Mouse (Mus musculus): ENCODE data around the gene Hmgcs2. TPM values are rescaled to one million over a fixed set of nuclear protein-coding genes. Genes with fewer than 3 reads are reported as not detected.
A peak's percentile ranks its signal among the peaks of the same experiment; 100 is the strongest.

Hmgcs2 gene
- polyA plus RNA-seq (2015; fragmentation: Nextera tagmentation; extraction: Ambion mirVana) = 24.8 and 29.7 TPM in 2 replicates

- peak; percentile 50 for ATAC-seq
- 63% methylated on average over 14 of the region's 14 CpGs for WGBS
- no peaks in the 10 kb centered on the region for H3K36me3 ChIP-seq (ENCODE audit: control insufficient read depth, insufficient read depth, low read length)
- H3K4me3 ChIP-seq (ENCODE audit: low read length) = peak within 1 kb of the TSS; percentile 13
- peak within 1 kb of the TSS; percentile 3 for H3K4me2 ChIP-seq (ENCODE audit: low read length)
- H3K4me1 ChIP-seq (ENCODE audit: control insufficient read depth, insufficient read depth, low read depth, low read length) = peaks cover 2% of the 10 kb centered on the region; the same call in 1 of the 2 replicates
- no peaks in the 10 kb centered on the region for H3K9me3 ChIP-seq (ENCODE audit: control insufficient read depth, low read length)
- H3K9ac ChIP-seq (ENCODE audit: low read depth, low read length) = peak within 1 kb of the TSS; percentile 46; the same call in 1 of the 2 replicates
- peak within 1 kb of the TSS; percentile 41; the same call in 1 of the 2 replicates for H3K27ac ChIP-seq (ENCODE audit: low read depth, low read length)
- no peaks in the 10 kb centered on the region for H3K27me3 ChIP-seq (replicated peaks; ENCODE audit: control insufficient read depth, insufficient read depth, low read length)
Measured at GRCm38 (mm10) chr3:98280204-98280932, at the start of gene Hmgcs2. Hmgcs2 (plus strand) TSS chr3:98280435.

GRCm38 (mm10) chr3:98233504-98233903 lies 46.7 kb upstream of the Hmgcs2 start:
- Histone ChIP-seq H3K36me3 (ENCODE audit: control insufficient read depth, insufficient read depth, low read length) (no peaks in the 10 kb centered on the region), H3K9ac (ENCODE audit: low read depth, low read length) (no peak overlapping the region), H3K4me3 (ENCODE audit: low read length) (no peak overlapping the region), H3K27me3 (replicated peaks; ENCODE audit: control insufficient read depth, insufficient read depth, low read length) (no peaks in the 10 kb centered on the region), H3K4me1 (ENCODE audit: control insufficient read depth, insufficient read depth, low read depth, low read length) (no peaks in the 10 kb centered on the region), H3K4me2 (ENCODE audit: low read length) (no peak overlapping the region), H3K9me3 (ENCODE audit: control insufficient read depth, low read length) (no peaks in the 10 kb centered on the region), H3K27ac (ENCODE audit: low read depth, low read length) (no peak overlapping the region)
- ATAC-seq = no peak

GRCm38 (mm10) chr3:98236266-98236665 lies 44.0 kb upstream of the Hmgcs2 start:
- no peak overlapping the region for H3K9ac ChIP-seq (ENCODE audit: low read depth, low read length)
- 88% methylated on average over 6 of the region's 6 CpGs for WGBS

GRCm38 (mm10) chr3:98237240-98237639 lies 43.0 kb upstream of the Hmgcs2 start:
- no peak overlapping the region for H3K27ac ChIP-seq (ENCODE audit: low read depth, low read length)
- no peak overlapping the region for H3K4me2 ChIP-seq (ENCODE audit: low read length)
- H3K4me1 ChIP-seq (ENCODE audit: control insufficient read depth, insufficient read depth, low read depth, low read length) = no peaks in the 10 kb centered on the region
- no peaks in the 10 kb centered on the region for H3K27me3 ChIP-seq (replicated peaks; ENCODE audit: control insufficient read depth, insufficient read depth, low read length)
- no peak for ATAC-seq
- H3K9ac ChIP-seq (ENCODE audit: low read depth, low read length) = no peak overlapping the region
- H3K36me3 ChIP-seq (ENCODE audit: control insufficient read depth, insufficient read depth, low read length) = no peaks in the 10 kb centered on the region
- H3K9me3 ChIP-seq (ENCODE audit: control insufficient read depth, low read length) = no peaks in the 10 kb centered on the region
- WGBS = 65% methylated on average over 5 of the region's 5 CpGs
- no peak overlapping the region for H3K4me3 ChIP-seq (ENCODE audit: low read length)

More at GRCm38 (mm10) chr3:98236266-98236665, 44.0 kb upstream of the Hmgcs2 start:
- H3K4me3 ChIP-seq (ENCODE audit: low read length) = no peak overlapping the region
- H3K36me3 ChIP-seq (ENCODE audit: control insufficient read depth, insufficient read depth, low read length) = no peaks in the 10 kb centered on the region
- H3K4me2 ChIP-seq (ENCODE audit: low read length) = no peak overlapping the region
- no peaks in the 10 kb centered on the region for H3K27me3 ChIP-seq (replicated peaks; ENCODE audit: control insufficient read depth, insufficient read depth, low read length)
- no peaks in the 10 kb centered on the region for H3K4me1 ChIP-seq (ENCODE audit: control insufficient read depth, insufficient read depth, low read depth, low read length)
- no peak overlapping the region for H3K27ac ChIP-seq (ENCODE audit: low read depth, low read length)
- ATAC-seq = no peak
- H3K9me3 ChIP-seq (ENCODE audit: control insufficient read depth, low read length) = no peaks in the 10 kb centered on the region

DNA sequence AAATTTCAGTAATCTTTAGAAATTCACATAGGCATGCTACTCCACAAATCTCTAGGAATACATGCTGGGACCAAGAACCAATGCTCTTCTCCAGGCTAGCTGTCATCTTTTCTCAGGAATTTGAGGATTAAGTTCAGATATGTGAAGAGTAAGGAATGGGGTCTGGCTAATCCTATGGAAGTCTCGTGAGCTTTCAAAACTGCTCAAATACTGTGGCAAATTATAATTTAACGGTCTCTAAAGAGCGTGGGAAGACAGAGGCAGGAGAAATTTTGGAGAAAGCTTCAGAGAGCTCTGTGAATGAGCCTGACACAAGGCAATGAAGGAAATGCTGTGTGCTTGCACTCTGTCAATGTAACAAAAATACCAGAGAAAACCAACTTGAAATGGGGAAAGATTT lies 42.1 kb upstream of the Hmgcs2 start:
- H3K9me3 ChIP-seq (ENCODE audit: control insufficient read depth, low read length) = no peaks in the 10 kb centered on the region
- no peak overlapping the region for H3K27ac ChIP-seq (ENCODE audit: low read depth, low read length)
- H3K9ac ChIP-seq (ENCODE audit: low read depth, low read length) = no peak overlapping the region
- H3K36me3 ChIP-seq (ENCODE audit: control insufficient read depth, insufficient read depth, low read length) = no peaks in the 10 kb centered on the region
- H3K27me3 ChIP-seq (replicated peaks; ENCODE audit: control insufficient read depth, insufficient read depth, low read length) = no peaks in the 10 kb centered on the region
- no peaks in the 10 kb centered on the region for H3K4me1 ChIP-seq (ENCODE audit: control insufficient read depth, insufficient read depth, low read depth, low read length)
- ATAC-seq = no peak
- WGBS = 44% methylated on average over 3 of the region's 3 CpGs
- H3K4me2 ChIP-seq (ENCODE audit: low read length) = no peak overlapping the region
- no peak overlapping the region for H3K4me3 ChIP-seq (ENCODE audit: low read length)

GRCm38 (mm10) chr3:98242051-98242450 lies 38.2 kb upstream of the Hmgcs2 start:
- ATAC-seq = no peak
- Histone ChIP-seq H3K4me1 (ENCODE audit: control insufficient read depth, insufficient read depth, low read depth, low read length) (no peaks in the 10 kb centered on the region), H3K27me3 (replicated peaks; ENCODE audit: control insufficient read depth, insufficient read depth, low read length) (no peaks in the 10 kb centered on the region), H3K4me2 (ENCODE audit: low read length) (no peak overlapping the region), H3K9ac (ENCODE audit: low read depth, low read length) (no peak overlapping the region), H3K9me3 (ENCODE audit: control insufficient read depth, low read length) (no peaks in the 10 kb centered on the region), H3K36me3 (ENCODE audit: control insufficient read depth, insufficient read depth, low read length) (no peaks in the 10 kb centered on the region), H3K4me3 (ENCODE audit: low read length) (no peak overlapping the region), H3K27ac (ENCODE audit: low read depth, low read length) (no peak overlapping the region)
- WGBS = 83% methylated on average over 3 of the region's 3 CpGs

GRCm38 (mm10) chr3:98242458-98243037 lies 37.7 kb upstream of the Hmgcs2 start:
- Histone ChIP-seq H3K9me3 (ENCODE audit: control insufficient read depth, low read length) (no peaks in the 10 kb centered on the region), H3K4me3 (ENCODE audit: low read length) (no peak overlapping the region), H3K9ac (ENCODE audit: low read depth, low read length) (no peak overlapping the region), H3K4me2 (ENCODE audit: low read length) (no peak overlapping the region), H3K27ac (ENCODE audit: low read depth, low read length) (no peak overlapping the region), H3K4me1 (ENCODE audit: control insufficient read depth, insufficient read depth, low read depth, low read length) (no peaks in the 10 kb centered on the region), H3K36me3 (ENCODE audit: control insufficient read depth, insufficient read depth, low read length) (no peaks in the 10 kb centered on the region), H3K27me3 (replicated peaks; ENCODE audit: control insufficient read depth, insufficient read depth, low read length) (no peaks in the 10 kb centered on the region)
- ATAC-seq = no peak
- WGBS = 72% methylated on average over 8 of the region's 8 CpGs

GRCm38 (mm10) chr3:98245892-98246291 lies 34.3 kb upstream of the Hmgcs2 start:
- H3K4me2 ChIP-seq (ENCODE audit: low read length) = no peak overlapping the region
- no peak overlapping the region for H3K27ac ChIP-seq (ENCODE audit: low read depth, low read length)
- H3K36me3 ChIP-seq (ENCODE audit: control insufficient read depth, insufficient read depth, low read length) = no peaks in the 10 kb centered on the region
- no peaks in the 10 kb centered on the region for H3K27me3 ChIP-seq (replicated peaks; ENCODE audit: control insufficient read depth, insufficient read depth, low read length)
- no peak overlapping the region for H3K9ac ChIP-seq (ENCODE audit: low read depth, low read length)
- H3K4me1 ChIP-seq (ENCODE audit: control insufficient read depth, insufficient read depth, low read depth, low read length) = no peaks in the 10 kb centered on the region
- no peak for ATAC-seq
- no peak overlapping the region for H3K4me3 ChIP-seq (ENCODE audit: low read length)
- 14% methylated on average over 8 of the region's 8 CpGs for WGBS
- H3K9me3 ChIP-seq (ENCODE audit: control insufficient read depth, low read length) = no peaks in the 10 kb centered on the region

DNA sequence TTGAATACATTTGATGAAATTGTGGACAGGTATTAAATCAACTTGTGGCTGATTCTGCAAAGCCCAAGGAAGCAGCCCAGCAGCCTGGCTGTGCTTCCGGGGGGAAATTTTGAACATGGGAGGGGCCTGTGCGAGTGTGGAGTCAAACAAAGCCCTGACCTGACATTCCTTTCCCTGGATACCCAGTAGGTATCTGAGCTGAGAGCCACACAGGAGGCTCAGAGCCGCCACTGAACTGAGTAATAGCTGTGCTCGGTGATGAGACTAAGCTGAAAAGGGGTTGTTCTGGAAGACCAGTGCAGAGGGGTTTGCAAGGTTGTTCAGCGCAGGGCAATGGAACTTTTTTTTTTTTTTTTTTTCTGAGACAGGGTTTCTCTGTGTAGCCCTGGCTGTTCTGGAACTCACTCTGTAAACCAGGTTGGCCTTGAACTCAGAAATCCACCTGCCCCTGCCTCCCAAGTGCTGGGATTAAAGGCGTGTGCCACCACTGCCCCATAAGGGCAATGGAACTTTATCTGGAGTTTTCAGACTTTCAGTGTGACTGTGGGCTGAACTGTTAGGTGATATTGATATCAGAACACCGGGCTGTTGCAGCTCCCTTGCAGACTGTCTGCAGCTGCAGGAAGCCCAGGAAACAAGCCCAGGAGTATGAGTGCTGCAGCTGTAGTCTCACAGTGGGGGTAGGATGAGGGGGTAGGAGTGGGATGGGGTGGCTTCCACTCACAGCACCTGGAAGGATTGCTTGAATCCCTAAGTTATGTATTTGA lies 33.1 kb upstream of the Hmgcs2 start:
- Histone ChIP-seq H3K9me3 (ENCODE audit: control insufficient read depth, low read length) (no peaks in the 10 kb centered on the region), H3K9ac (ENCODE audit: low read depth, low read length) (no peak overlapping the region), H3K27me3 (replicated peaks; ENCODE audit: control insufficient read depth, insufficient read depth, low read length) (no peaks in the 10 kb centered on the region), H3K36me3 (ENCODE audit: control insufficient read depth, insufficient read depth, low read length) (no peaks in the 10 kb centered on the region), H3K4me2 (ENCODE audit: low read length) (no peak overlapping the region), H3K4me1 (ENCODE audit: control insufficient read depth, insufficient read depth, low read depth, low read length) (no peaks in the 10 kb centered on the region), H3K27ac (ENCODE audit: low read depth, low read length) (no peak overlapping the region), H3K4me3 (ENCODE audit: low read length) (no peak overlapping the region)
- no peak for ATAC-seq
- 39% methylated on average over 7 of the region's 7 CpGs for WGBS
